Mouse (Mus musculus): Measurements from ENCODE around the gene Helz2. TPM values are rescaled to one million over a fixed set of nuclear protein-coding genes. Genes with fewer than 3 reads are reported as not detected.

Gene Helz2
- polyA plus RNA-seq, 1 experiment from 2014 or later: 3.1 TPM

DNA sequence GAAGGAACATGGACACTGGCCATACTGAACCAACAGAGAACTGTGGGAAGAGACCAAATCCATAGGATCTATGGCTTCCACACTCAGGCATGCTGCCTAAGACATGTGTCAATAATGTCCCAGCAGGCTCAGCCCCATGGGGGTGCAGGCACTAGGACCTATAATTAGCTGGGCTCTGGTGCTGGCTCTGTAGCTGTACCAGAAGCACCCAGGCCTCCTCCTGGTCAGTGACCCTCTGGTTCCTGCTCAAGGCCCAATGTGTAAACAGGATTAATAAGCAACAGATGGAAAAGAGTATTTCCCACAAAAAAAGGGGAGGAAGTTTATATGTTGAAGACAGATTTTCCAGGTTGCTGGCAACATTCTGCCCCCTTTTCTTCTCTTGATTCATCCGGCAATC lies 11.4 kb upstream of the Helz2 start:
- DNase-seq (ENCODE audit: low spot score): no peak
- no peak for ATAC-seq
- H3K36me3 ChIP-seq (ENCODE audit: insufficient read depth, low read length): peaks cover 41% of the 10 kb centered on the region
- H3K9ac ChIP-seq (replicated peaks; ENCODE audit: low read depth): no peak overlapping the region
- H3K27me3 ChIP-seq (replicated peaks; ENCODE audit: insufficient read depth, low read length): no peaks in the 10 kb centered on the region
- TF ChIP-seq CTCF (IDR thresholded peaks at IDR 0.05): no peak
- no peak for TF ChIP-seq EP300 (IDR thresholded peaks at IDR 0.05)
- no peaks in the 10 kb centered on the region for H3K9me3 ChIP-seq (ENCODE audit: low read length)
- H3K27ac ChIP-seq (ENCODE audit: low read length): no peak overlapping the region
- 91% methylated on average over 1 of the region's 1 CpGs for WGBS
- H3K4me2 ChIP-seq (replicated peaks; ENCODE audit: low read depth, low read length): no peak overlapping the region
- H3K4me1 ChIP-seq (ENCODE audit: insufficient read depth, low read depth, low read length): no peaks in the 10 kb centered on the region
- no peak overlapping the region for H3K4me3 ChIP-seq (ENCODE audit: low read depth, low read length)

DNA sequence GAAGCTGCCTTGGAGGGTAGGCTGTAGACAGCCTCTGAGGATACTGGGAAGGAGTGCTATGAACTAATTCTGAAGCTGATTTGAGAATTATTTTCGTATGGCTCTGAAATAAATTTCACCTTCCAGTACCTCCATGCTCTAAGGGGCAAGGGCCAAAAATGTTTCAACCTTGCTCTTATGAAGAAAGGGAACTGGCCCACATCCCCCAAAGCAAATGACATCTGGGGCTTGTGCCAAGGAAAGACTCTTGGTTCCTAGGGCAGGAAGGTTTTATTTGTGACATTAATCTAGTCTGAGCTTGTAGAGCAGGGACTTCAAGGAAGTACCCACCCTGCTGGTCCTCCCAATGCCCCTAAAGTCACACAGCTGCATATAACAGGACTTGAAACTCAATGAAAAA lies 10.0 kb upstream of the Helz2 start:
- H3K36me3 ChIP-seq (ENCODE audit: insufficient read depth, low read length): peaks cover 31% of the 10 kb centered on the region
- 76% methylated on average over 1 of the region's 1 CpGs for WGBS

DNA sequence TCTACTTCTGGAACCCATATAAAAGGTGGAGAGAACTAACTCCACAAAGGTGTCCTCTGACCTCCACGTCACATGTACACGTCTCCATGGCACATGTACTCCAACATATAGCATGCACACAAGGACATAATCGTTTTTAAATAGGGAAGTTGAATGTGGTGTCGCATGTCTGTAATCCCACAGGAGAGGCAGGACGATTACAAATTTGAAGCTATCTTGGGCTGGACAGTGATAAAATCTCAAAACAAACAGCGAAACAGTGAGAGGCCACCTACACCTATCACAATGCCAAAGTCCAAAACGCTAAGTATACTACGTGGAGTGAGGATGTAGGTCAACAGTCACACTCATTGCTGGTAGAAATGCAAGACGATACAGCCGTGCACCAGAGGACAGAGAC lies 7.4 kb upstream of the Helz2 start:
- ATAC-seq: no peak
- DNase-seq (ENCODE audit: low spot score): no peak

More for the DNA sequence above, 10.0 kb upstream of the Helz2 start:
- no peaks in the 10 kb centered on the region for H3K4me1 ChIP-seq (ENCODE audit: insufficient read depth, low read depth, low read length)
- no peaks in the 10 kb centered on the region for H3K27me3 ChIP-seq (replicated peaks; ENCODE audit: insufficient read depth, low read length)
- H3K9me3 ChIP-seq (ENCODE audit: low read length): no peaks in the 10 kb centered on the region
- H3K4me3 ChIP-seq (ENCODE audit: low read depth, low read length): no peak overlapping the region
- no peak overlapping the region for H3K4me2 ChIP-seq (replicated peaks; ENCODE audit: low read depth, low read length)
- no peak overlapping the region for H3K27ac ChIP-seq (ENCODE audit: low read length)
- DNase-seq (ENCODE audit: low spot score) (no peak), ATAC-seq (no peak)
- TF ChIP-seq CTCF (IDR thresholded peaks at IDR 0.05): no peak
- TF ChIP-seq EP300 (IDR thresholded peaks at IDR 0.05): no peak
- H3K9ac ChIP-seq (replicated peaks; ENCODE audit: low read depth): no peak overlapping the region

DNA sequence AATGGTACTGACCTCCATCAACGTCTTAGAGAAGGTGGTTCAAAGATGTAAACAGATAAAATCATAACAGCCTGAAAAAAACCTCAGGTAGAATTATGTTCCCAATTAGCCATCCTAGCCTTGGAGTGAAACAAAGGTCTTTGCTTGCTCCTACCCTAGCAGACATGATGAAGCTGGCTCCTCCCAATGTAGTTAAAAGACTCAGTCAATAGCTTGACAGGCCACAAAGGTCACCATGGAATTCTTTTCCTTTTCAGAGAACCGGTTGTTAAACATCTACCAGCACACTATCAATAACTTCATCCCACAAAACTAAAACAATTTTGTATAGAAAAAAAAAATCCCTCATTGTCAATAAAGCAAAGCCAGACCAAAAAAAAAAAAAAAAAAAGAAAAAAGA lies 3.2 kb upstream of the Helz2 start:
- H3K4me1 ChIP-seq (ENCODE audit: insufficient read depth, low read depth, low read length): peaks cover 12% of the 10 kb centered on the region; the same call in 1 of the 2 replicates
- WGBS: 26% methylated on average over 2 of the region's 2 CpGs
- no peak for ATAC-seq
- no peak overlapping the region for H3K27ac ChIP-seq (ENCODE audit: low read length)
- no peaks in the 10 kb centered on the region for H3K36me3 ChIP-seq (ENCODE audit: insufficient read depth, low read length)
- H3K27me3 ChIP-seq (replicated peaks; ENCODE audit: insufficient read depth, low read length): no peaks in the 10 kb centered on the region
- no peak for TF ChIP-seq CTCF (IDR thresholded peaks at IDR 0.05)
- no peak for TF ChIP-seq EP300 (IDR thresholded peaks at IDR 0.05)
- H3K9me3 ChIP-seq (ENCODE audit: low read length): no peaks in the 10 kb centered on the region
- no peak overlapping the region for H3K9ac ChIP-seq (replicated peaks; ENCODE audit: low read depth)
- DNase-seq (ENCODE audit: low spot score): no peak
- H3K4me2 ChIP-seq (replicated peaks; ENCODE audit: low read depth, low read length): no peak overlapping the region
- no peak overlapping the region for H3K4me3 ChIP-seq (ENCODE audit: low read depth, low read length)

More for the DNA sequence above, 7.4 kb upstream of the Helz2 start:
- H3K27ac ChIP-seq (ENCODE audit: low read length): no peak overlapping the region
- H3K9ac ChIP-seq (replicated peaks; ENCODE audit: low read depth): no peak overlapping the region
- no peaks in the 10 kb centered on the region for H3K27me3 ChIP-seq (replicated peaks; ENCODE audit: insufficient read depth, low read length)
- TF ChIP-seq CTCF (IDR thresholded peaks at IDR 0.05): no peak
- no peak for TF ChIP-seq EP300 (IDR thresholded peaks at IDR 0.05)
- no peaks in the 10 kb centered on the region for H3K9me3 ChIP-seq (ENCODE audit: low read length)
- H3K4me1 ChIP-seq (ENCODE audit: insufficient read depth, low read depth, low read length): no peaks in the 10 kb centered on the region
- no peak overlapping the region for H3K4me3 ChIP-seq (ENCODE audit: low read depth, low read length)
- 72% methylated on average over 10 of the region's 10 CpGs for WGBS
- H3K4me2 ChIP-seq (replicated peaks; ENCODE audit: low read depth, low read length): no peak overlapping the region
- peaks cover 14% of the 10 kb centered on the region; the same call in 1 of the 2 replicates for H3K36me3 ChIP-seq (ENCODE audit: insufficient read depth, low read length)

DNA sequence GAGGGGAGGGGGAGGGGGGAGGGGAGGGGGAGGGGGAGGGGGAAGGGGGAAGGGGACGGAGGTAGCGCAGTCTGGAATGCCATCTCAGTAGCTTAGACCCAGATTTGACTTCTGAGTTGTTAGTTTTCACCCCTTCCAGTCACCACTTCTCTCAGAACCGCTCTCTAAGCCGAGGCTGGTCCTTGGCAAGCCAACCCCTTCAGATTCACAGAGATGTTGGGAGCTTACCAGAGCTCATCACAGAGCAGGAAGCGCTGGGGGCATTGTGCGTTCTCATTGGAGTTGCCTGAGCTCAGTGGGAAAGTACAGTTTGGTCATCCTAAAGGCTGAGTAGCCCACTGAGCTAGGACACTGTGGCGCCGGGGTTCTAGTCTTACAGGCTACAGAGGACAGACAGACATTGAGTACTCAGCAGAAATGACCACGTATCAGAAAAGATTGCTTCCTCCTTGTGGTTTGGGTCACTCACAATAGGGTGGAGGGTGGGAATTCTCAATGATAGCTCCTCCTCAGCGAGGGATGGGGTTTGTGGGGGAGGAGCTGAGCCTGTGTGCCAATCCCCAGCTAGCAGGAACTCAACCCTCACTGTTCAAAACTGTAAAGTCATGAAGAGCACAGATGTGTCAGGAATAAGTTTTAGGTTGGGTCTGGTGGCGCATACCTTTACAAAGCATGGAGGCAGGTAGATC lies 2.0 kb upstream of the Helz2 start:
- H3K36me3 ChIP-seq (ENCODE audit: insufficient read depth, low read length): 0 out of 2 replicates have a peak, but pooled peaks cover 5% of the 10 kb centered on the region
- no peaks in the 10 kb centered on the region for H3K9me3 ChIP-seq (ENCODE audit: low read length)
- H3K4me1 ChIP-seq (ENCODE audit: insufficient read depth, low read depth, low read length): peaks cover 12% of the 10 kb centered on the region; the same call in 1 of the 2 replicates
- peak overlapping the region; percentile 6; the same call in 1 of the 2 replicates for H3K4me2 ChIP-seq (replicated peaks; ENCODE audit: low read depth, low read length)
- ATAC-seq (peak; percentile 34; the same call in 1 of the 2 replicates), DNase-seq (ENCODE audit: low spot score) (peak; percentile 64)
- no peaks in the 10 kb centered on the region for H3K27me3 ChIP-seq (replicated peaks; ENCODE audit: insufficient read depth, low read length)
- 31% methylated on average over 11 of the region's 11 CpGs for WGBS
- H3K27ac ChIP-seq (ENCODE audit: low read length): no peak overlapping the region
- TF ChIP-seq CTCF (IDR thresholded peaks at IDR 0.05): no peak
- no peak for TF ChIP-seq EP300 (IDR thresholded peaks at IDR 0.05)
- no peak overlapping the region for H3K9ac ChIP-seq (replicated peaks; ENCODE audit: low read depth)
- H3K4me3 ChIP-seq (ENCODE audit: low read depth, low read length): no peak overlapping the region

DNA sequence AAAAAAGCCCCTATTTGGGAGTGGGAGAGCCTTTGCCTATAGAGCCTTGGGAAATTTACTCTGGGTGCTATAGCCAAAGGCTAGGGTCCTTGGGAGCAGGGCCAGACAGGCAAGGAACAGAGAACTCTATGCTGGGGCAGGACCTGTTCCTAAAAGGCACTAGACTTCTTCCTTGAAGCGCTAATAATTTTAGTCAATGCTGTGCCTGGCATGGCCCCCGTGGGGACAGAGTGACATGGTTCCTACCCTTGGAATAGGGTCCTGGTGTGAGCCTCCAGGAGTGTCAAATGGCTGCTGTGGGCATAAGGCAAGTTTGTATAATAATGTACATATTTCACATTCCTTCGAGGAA lies 463 bp upstream of the Helz2 start:
- no peak for TF ChIP-seq EP300 (IDR thresholded peaks at IDR 0.05)
- TF ChIP-seq CTCF (IDR thresholded peaks at IDR 0.05): no peak
- DNase-seq (ENCODE audit: low spot score) (no peak), ATAC-seq (no peak; the same call in 1 of the 2 replicates)
- 0 out of 2 replicates have a peak, but pooled peaks cover 13% of the 10 kb centered on the region for H3K36me3 ChIP-seq (ENCODE audit: insufficient read depth, low read length)
- peak overlapping the region; percentile 64 for H3K4me2 ChIP-seq (replicated peaks; ENCODE audit: low read depth, low read length)
- H3K27me3 ChIP-seq (replicated peaks; ENCODE audit: insufficient read depth, low read length): no peaks in the 10 kb centered on the region
- 30% methylated on average over 3 of the region's 3 CpGs for WGBS
- peak overlapping the region; percentile 76 for H3K4me3 ChIP-seq (ENCODE audit: low read depth, low read length)
- peaks cover 12% of the 10 kb centered on the region; the same call in 1 of the 2 replicates for H3K4me1 ChIP-seq (ENCODE audit: insufficient read depth, low read depth, low read length)
- peak overlapping the region; percentile 78; the same call in 1 of the 2 replicates for H3K9ac ChIP-seq (replicated peaks; ENCODE audit: low read depth)
- peak overlapping the region; percentile 66; the same call in 1 of the 2 replicates for H3K27ac ChIP-seq (ENCODE audit: low read length)
- H3K9me3 ChIP-seq (ENCODE audit: low read length): no peaks in the 10 kb centered on the region
